Mouse (Mus musculus) liver, adult 2 months (tissue): ENCODE measurements around the gene Inpp5k.

Experiments used
- CTCF ChIP-seq: fragments of 200-500 bp; IDR thresholded peaks from 2 replicates; pipeline ENCODE4 v1.5.1; 2011; ENCODE audit warnings: low read depth, low read length, control low read depth
- POLR2A ChIP-seq: fragments of 200-500 bp; IDR thresholded peaks from 2 replicates; pipeline ENCODE4 v1.6.1; 2011; ENCODE audit warnings: low read length, control low read depth; ENCODE audit not compliant: insufficient read depth; ENCODE audit errors: extremely low read depth

DNA sequence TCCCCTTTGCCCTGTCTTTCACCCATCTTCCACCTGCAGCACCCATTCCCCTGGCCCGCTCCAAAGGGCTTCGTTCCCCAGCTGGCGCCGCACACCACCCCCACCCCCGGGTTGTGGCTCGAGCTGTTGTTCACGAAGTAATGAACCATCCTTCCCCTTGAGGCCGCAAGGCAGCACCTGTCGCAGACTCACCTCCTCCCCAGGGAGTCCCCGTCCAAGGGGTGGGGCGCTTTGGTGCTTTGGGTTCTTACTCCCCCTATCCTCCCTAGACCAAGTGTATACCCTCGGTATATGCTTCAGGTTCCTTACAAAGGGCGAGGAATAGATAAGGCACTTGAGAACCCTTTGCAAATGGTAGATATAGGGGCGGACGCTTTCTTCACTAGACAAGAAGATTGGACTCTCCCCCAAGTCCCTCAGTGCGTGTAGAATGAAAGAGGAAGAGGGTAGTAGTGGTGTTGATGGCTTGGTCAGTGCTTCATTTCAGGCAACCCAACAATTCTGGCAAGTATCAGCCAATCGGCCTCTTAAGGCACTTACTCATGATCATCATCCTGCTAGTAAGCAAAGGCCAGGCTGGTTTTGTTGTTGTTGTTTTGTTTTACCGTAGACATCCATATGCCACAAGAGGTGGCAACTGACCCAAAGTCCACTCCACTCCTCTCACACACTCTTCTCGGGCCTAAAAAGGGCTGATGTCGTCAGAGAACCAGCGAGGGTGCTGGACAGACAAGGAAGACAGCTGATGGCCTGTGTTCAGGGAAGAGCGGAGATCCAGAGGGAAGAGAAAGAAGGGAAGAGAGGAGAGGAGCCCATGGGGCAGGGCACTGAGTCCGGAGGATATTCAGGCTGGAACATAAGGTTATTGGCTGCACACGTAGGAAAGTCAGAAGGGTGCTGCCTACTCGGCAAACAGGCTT, 23.9 kb downstream of the Inpp5k start:
- TF ChIP-seq CTCF, result no peak
- TF ChIP-seq POLR2A, result no peak
